Mouse (Mus musculus): ENCODE measurements around the gene Tlr6. TPM values are rescaled to one million over a fixed set of nuclear protein-coding genes. Genes with fewer than 3 reads are reported as not detected.

The Tlr6 gene
- polyA plus RNA-seq, 1 experiment from 2014 or later, result 0.09 TPM

DNA sequence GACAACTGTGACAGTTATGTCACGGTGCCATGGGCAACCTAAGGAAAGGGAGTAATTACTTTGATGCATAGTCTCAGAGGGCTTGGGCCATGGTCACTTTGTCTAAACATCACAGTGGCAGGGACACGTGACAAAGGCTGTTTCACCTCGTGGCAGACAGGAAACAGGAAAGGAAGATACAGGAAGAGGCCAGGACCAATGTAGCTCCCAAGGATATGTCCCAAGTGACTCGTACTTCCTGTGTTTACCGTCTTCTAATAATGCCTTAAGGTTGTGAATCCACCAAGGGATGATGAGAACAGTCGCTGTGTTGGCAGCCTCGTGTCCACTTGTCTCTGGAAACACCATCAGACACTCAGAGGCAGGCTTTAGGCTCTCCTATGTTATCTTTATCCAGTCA is 26.1 kb upstream of the Tlr6 start:
- DNase-seq (ENCODE audit: low spot score), result no peak
- no peak overlapping the region for H3K27ac ChIP-seq (replicated peaks; ENCODE audit: low read depth, low read length)
- 77% methylated on average over 7 of the region's 7 CpGs for WGBS
- peaks cover 3% of the 10 kb centered on the region; the same call in 1 of the 2 replicates for H3K4me1 ChIP-seq (ENCODE audit: control insufficient read depth, insufficient read depth, low read length)
- no peaks in the 10 kb centered on the region for H3K36me3 ChIP-seq (ENCODE audit: control insufficient read depth, insufficient read depth, low read length)
- no peak overlapping the region for H3K4me3 ChIP-seq (ENCODE audit: low read depth, low read length)
- no peak overlapping the region for H3K9ac ChIP-seq (ENCODE audit: low read length)
- no peaks in the 10 kb centered on the region for H3K9me3 ChIP-seq (ENCODE audit: control insufficient read depth, low read length)
- H3K27me3 ChIP-seq (ENCODE audit: control insufficient read depth, insufficient read depth, low read length), result no peaks in the 10 kb centered on the region
- ATAC-seq (ENCODE audit: insufficient number of reproducible peaks, low FRiP score, low TSS enrichment, low read depth), result no peak
- H3K4me2 ChIP-seq (ENCODE audit: low read depth, severe bottlenecking), result no peak overlapping the region

DNA sequence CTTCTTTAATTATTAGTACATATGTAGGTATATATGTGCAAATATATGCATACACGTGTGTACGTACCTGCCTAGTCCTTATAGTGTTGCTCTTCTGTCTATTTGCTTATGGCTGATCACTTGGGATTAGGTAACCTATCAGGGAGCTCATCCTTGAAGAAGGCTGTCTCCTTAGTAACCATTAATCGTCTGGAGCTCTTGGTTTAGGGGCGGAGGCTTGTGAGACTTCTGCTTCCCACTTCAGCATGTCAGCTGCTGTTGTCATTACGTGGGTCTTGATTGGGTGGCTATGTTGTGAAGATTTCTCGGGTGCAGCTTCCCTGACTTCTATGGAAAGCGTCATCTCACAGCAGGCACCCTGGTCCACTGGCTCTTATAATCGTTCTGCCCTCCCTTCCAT is 17.2 kb upstream of the Tlr6 start:
- DNase-seq (ENCODE audit: low spot score), result no peak
- H3K9me3 ChIP-seq (ENCODE audit: control insufficient read depth, low read length), result no peaks in the 10 kb centered on the region
- H3K27ac ChIP-seq (replicated peaks; ENCODE audit: low read depth, low read length), result no peak overlapping the region
- no peaks in the 10 kb centered on the region for H3K36me3 ChIP-seq (ENCODE audit: control insufficient read depth, insufficient read depth, low read length)
- H3K4me2 ChIP-seq (ENCODE audit: low read depth, severe bottlenecking), result no peak overlapping the region
- H3K9ac ChIP-seq (ENCODE audit: low read length), result no peak overlapping the region
- no peaks in the 10 kb centered on the region for H3K4me1 ChIP-seq (ENCODE audit: control insufficient read depth, insufficient read depth, low read length)
- no peak overlapping the region for H3K4me3 ChIP-seq (ENCODE audit: low read depth, low read length)
- 78% methylated on average over 8 of the region's 8 CpGs for WGBS
- no peak for ATAC-seq (ENCODE audit: insufficient number of reproducible peaks, low FRiP score, low TSS enrichment, low read depth)
- H3K27me3 ChIP-seq (ENCODE audit: control insufficient read depth, insufficient read depth, low read length), result no peaks in the 10 kb centered on the region

DNA sequence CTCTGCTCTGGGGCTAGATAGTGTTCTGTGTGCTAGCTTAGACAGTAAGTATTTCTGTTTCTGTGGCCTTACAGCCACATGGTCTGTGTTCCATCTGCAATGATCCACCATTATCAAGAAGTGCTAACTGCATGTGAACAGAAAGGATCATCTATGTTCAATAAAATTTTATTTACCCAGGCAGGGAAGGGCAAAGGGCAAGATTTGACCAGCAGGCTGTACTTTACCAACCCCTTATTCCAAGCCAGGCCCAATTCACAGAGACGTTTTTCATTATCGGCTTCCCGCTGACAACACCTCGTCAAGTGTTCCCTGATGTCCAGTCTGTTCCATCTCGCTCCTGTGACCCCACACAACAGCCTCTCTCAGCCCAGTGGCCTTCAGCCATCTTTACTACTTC is 15.2 kb upstream of the Tlr6 start:
- ATAC-seq (ENCODE audit: insufficient number of reproducible peaks, low FRiP score, low TSS enrichment, low read depth), result no peak
- H3K4me1 ChIP-seq (ENCODE audit: control insufficient read depth, insufficient read depth, low read length), result no peaks in the 10 kb centered on the region
- no peak overlapping the region for H3K4me2 ChIP-seq (ENCODE audit: low read depth, severe bottlenecking)
- H3K36me3 ChIP-seq (ENCODE audit: control insufficient read depth, insufficient read depth, low read length), result no peaks in the 10 kb centered on the region
- H3K27me3 ChIP-seq (ENCODE audit: control insufficient read depth, insufficient read depth, low read length), result no peaks in the 10 kb centered on the region
- WGBS, result 46% methylated on average over 5 of the region's 5 CpGs
- H3K9me3 ChIP-seq (ENCODE audit: control insufficient read depth, low read length), result no peaks in the 10 kb centered on the region
- no peak overlapping the region for H3K9ac ChIP-seq (ENCODE audit: low read length)
- H3K27ac ChIP-seq (replicated peaks; ENCODE audit: low read depth, low read length), result no peak overlapping the region
- DNase-seq (ENCODE audit: low spot score), result no peak
- H3K4me3 ChIP-seq (ENCODE audit: low read depth, low read length), result no peak overlapping the region

DNA sequence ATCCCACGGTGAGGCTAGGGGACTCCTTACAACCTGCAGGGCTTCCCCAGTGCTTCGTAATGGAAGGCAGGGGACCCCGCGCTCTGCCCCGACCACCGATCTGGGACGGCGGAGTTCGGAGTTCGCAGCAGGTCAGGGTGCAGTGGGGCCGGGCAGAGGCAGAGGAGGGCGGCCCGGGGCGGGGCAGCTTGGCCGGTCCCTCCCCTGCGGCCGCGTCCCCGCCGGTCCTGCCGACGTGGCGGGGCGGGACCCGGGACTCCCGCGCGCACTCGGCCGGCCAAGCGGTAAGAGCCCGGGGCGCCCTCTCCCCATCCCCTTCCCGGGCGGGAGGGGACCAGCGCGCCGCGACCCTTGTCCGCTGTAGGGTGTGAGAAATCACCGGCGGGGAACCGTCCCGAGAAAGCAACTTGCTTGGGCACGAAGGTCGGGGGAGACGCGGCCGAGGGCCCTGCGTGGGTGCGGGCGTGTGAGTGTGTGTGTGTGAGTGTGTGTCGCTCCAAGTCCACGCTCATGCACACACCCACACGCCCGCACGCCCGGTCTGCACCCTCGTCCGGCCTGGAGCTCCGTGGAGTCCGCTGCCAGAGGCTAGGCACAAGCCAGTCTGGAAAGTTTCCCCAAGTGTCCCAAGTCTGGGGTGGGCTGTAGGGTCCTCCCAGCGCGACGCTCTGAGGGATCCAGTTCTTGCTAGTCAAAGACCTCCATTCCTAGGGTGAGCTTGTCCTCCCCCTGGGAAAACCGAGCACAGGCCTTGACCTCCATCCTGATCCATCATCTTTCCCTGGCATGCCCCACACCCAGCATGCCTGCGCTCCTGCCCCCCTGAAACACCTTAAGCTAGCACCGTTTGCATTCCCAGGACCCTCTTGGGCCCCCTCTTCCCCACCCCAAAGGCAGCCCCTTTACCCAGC is 10.2 kb upstream of the Tlr6 start, which contains the start of gene Fam114a1:
Fam114a1 (plus strand) TSS at position 211 of the 911 bp plus-strand sequence.
- WGBS, result under 1% methylated on average over 67 of the region's 68 CpGs
- ATAC-seq (ENCODE audit: insufficient number of reproducible peaks, low FRiP score, low TSS enrichment, low read depth), result peak; percentile 79
- no peaks in the 10 kb centered on the region for H3K36me3 ChIP-seq (ENCODE audit: control insufficient read depth, insufficient read depth, low read length)
- H3K9ac ChIP-seq (ENCODE audit: low read length), result peak within 1 kb of the TSS; percentile 84
- peak within 1 kb of the TSS; percentile 64 for H3K4me3 ChIP-seq (ENCODE audit: low read depth, low read length)
- no peaks in the 10 kb centered on the region for H3K27me3 ChIP-seq (ENCODE audit: control insufficient read depth, insufficient read depth, low read length)
- no peaks in the 10 kb centered on the region for H3K9me3 ChIP-seq (ENCODE audit: control insufficient read depth, low read length)
- peak; percentile 78 for DNase-seq (ENCODE audit: low spot score)
- no peaks in the 10 kb centered on the region for H3K4me1 ChIP-seq (ENCODE audit: control insufficient read depth, insufficient read depth, low read length)
- peak within 1 kb of the TSS; percentile 80 for H3K4me2 ChIP-seq (ENCODE audit: low read depth, severe bottlenecking)
- no peak within 1 kb of the TSS for H3K27ac ChIP-seq (replicated peaks; ENCODE audit: low read depth, low read length)

DNA sequence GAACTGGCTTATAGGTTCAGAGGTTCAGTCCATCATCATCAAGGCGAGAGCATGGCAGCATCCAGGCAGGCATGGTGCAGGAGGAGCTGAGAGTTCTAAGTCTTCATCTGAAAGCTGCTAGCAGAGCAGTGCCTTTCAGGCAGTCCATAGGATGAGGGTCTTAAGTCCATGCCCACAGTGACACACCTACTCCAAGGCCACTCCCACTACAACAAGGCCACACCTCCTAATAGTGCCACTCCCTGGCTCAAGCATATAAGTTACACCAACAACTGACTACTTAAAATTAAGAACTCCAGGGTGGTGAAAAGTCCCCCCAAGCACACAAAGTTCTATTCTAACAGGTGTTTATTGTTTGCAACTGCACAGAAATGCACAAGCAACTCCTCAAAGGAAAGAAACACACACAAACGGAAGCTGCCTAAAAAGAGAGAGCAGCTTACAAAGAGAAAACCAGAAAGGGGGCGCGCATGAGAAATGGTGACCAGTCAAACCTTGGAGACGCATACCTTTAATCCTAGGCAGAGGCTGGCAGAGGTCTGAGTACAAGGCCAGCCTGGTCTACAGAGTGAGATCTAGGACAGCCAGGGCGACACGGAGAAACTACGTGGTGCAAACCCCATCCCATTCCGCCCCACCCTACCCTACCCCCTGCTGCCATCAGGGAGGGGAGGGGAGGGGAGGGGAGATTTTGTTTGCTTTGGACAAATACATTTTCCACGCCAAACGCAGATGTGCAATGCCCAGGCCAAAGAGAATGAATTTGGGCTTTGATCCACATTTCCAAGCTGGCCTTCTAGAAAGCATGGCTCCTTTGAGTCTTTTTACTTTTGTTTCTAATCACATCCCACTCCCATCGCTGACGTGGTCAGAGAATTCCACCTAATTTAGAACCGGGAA is 9.3 kb upstream of the Tlr6 start:
- Histone ChIP-seq H3K9me3 (ENCODE audit: control insufficient read depth, low read length) (no peaks in the 10 kb centered on the region), H3K4me2 (ENCODE audit: low read depth, severe bottlenecking) (peak overlapping the region; percentile 80), H3K27me3 (ENCODE audit: control insufficient read depth, insufficient read depth, low read length) (no peaks in the 10 kb centered on the region), H3K36me3 (ENCODE audit: control insufficient read depth, insufficient read depth, low read length) (no peaks in the 10 kb centered on the region), H3K4me1 (ENCODE audit: control insufficient read depth, insufficient read depth, low read length) (no peaks in the 10 kb centered on the region), H3K27ac (replicated peaks; ENCODE audit: low read depth, low read length) (no peak overlapping the region), H3K9ac (ENCODE audit: low read length) (peak overlapping the region; percentile 84), H3K4me3 (ENCODE audit: low read depth, low read length) (peak overlapping the region; percentile 64)
- 4% methylated on average over 14 of the region's 14 CpGs for WGBS
- ATAC-seq (ENCODE audit: insufficient number of reproducible peaks, low FRiP score, low TSS enrichment, low read depth), result peak; percentile 73; the same call in 1 of the 2 replicates
- DNase-seq (ENCODE audit: low spot score), result peak; percentile 56

DNA sequence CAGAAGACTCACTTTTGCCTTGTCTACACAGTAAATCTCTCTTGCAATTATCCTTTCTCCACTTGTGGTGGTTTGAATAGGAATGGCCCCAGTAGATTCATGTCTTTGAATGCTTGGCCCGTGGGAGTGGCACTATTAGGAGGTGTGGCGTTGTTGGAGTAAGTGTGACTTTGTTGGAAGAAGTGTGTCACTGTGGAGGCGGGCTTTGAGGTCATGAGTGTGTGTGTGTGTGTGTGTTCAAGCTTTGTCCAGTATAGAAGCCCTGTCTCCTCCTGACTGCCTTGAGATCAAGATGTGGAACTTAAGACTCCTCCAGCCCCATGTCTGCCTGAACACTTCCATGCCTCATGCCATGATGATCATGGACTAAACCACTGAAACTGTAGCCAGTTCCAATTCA is 3.8 kb upstream of the Tlr6 start:
- no peak overlapping the region for H3K4me2 ChIP-seq (ENCODE audit: low read depth, severe bottlenecking)
- ATAC-seq (ENCODE audit: insufficient number of reproducible peaks, low FRiP score, low TSS enrichment, low read depth) (no peak), DNase-seq (ENCODE audit: low spot score) (no peak)
- no peak overlapping the region for H3K9ac ChIP-seq (ENCODE audit: low read length)
- H3K27me3 ChIP-seq (ENCODE audit: control insufficient read depth, insufficient read depth, low read length), result no peaks in the 10 kb centered on the region
- no peak overlapping the region for H3K27ac ChIP-seq (replicated peaks; ENCODE audit: low read depth, low read length)
- H3K4me1 ChIP-seq (ENCODE audit: control insufficient read depth, insufficient read depth, low read length), result no peaks in the 10 kb centered on the region
- H3K4me3 ChIP-seq (ENCODE audit: low read depth, low read length), result no peak overlapping the region
- H3K36me3 ChIP-seq (ENCODE audit: control insufficient read depth, insufficient read depth, low read length), result no peaks in the 10 kb centered on the region
- WGBS, result 90% methylated on average over 3 of the region's 3 CpGs
- no peaks in the 10 kb centered on the region for H3K9me3 ChIP-seq (ENCODE audit: control insufficient read depth, low read length)

DNA sequence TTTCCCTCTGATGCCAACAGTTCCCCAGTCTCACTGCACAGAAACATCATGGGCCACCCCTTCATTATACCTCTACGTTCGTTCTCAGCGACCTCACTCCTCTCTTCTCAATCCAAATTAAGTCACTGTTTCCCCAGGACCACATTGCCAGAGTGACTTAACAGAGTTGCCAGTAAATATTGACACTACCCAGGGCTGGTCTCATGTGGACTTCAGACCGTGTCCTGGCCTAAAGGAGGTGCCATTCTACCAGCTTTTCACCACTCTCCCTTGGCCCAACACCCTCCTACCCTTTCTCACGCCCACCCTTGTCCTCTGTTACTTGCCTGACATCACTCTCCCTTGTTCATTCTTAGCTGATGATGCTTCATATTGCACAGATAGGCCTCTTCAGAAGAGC is 3.4 kb upstream of the Tlr6 start:
- Histone ChIP-seq H3K4me1 (ENCODE audit: control insufficient read depth, insufficient read depth, low read length) (no peaks in the 10 kb centered on the region), H3K4me2 (ENCODE audit: low read depth, severe bottlenecking) (no peak overlapping the region), H3K27me3 (ENCODE audit: control insufficient read depth, insufficient read depth, low read length) (no peaks in the 10 kb centered on the region), H3K9ac (ENCODE audit: low read length) (no peak overlapping the region), H3K36me3 (ENCODE audit: control insufficient read depth, insufficient read depth, low read length) (no peaks in the 10 kb centered on the region), H3K9me3 (ENCODE audit: control insufficient read depth, low read length) (no peaks in the 10 kb centered on the region), H3K4me3 (ENCODE audit: low read depth, low read length) (no peak overlapping the region), H3K27ac (replicated peaks; ENCODE audit: low read depth, low read length) (no peak overlapping the region)
- ATAC-seq (ENCODE audit: insufficient number of reproducible peaks, low FRiP score, low TSS enrichment, low read depth) (no peak), DNase-seq (ENCODE audit: low spot score) (no peak)
- 84% methylated on average over 5 of the region's 5 CpGs for WGBS

DNA sequence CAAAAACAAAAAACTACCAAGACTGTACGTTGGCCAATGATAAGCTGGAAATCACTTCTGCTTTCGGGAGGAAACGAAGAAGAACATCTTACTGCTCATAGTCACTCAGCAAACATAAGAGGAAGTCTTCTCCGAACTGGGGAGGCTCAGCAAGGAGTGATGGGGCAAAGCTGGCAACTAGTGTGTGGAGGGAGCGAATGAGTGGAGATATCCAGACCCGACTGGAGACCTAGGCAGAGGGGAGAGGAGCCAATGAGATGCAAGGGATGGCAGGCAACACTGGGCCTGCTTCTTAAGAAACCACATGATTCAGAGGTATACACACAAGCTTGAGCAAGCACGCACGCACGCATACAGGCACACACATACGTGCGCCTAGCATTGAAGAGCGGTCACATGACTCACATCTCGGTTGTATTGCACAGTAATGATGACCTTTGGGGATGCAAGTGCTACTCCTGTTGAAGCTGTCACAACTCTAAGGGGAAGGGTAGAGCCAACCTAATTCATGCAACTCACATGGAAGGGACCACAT is 1.0 kb upstream of the Tlr6 start:
- Histone ChIP-seq H3K27ac (replicated peaks; ENCODE audit: low read depth, low read length) (no peak overlapping the region), H3K4me3 (ENCODE audit: low read depth, low read length) (no peak overlapping the region), H3K9ac (ENCODE audit: low read length) (no peak overlapping the region), H3K36me3 (ENCODE audit: control insufficient read depth, insufficient read depth, low read length) (no peaks in the 10 kb centered on the region), H3K4me2 (ENCODE audit: low read depth, severe bottlenecking) (no peak overlapping the region), H3K27me3 (ENCODE audit: control insufficient read depth, insufficient read depth, low read length) (no peaks in the 10 kb centered on the region), H3K4me1 (ENCODE audit: control insufficient read depth, insufficient read depth, low read length) (no peaks in the 10 kb centered on the region), H3K9me3 (ENCODE audit: control insufficient read depth, low read length) (no peaks in the 10 kb centered on the region)
- ATAC-seq (ENCODE audit: insufficient number of reproducible peaks, low FRiP score, low TSS enrichment, low read depth) (no peak), DNase-seq (ENCODE audit: low spot score) (no peak)
- whole genome bisulfite sequencing, result 89% methylated on average over 13 of the region's 13 CpGs

All from limb, embryonic 11.5 days (tissue).